Mouse (Mus musculus) ES-Bruce4 (cell line): Measurements from ENCODE around the gene Rpl32. TPM values are rescaled to one million over a fixed set of nuclear protein-coding genes. Genes with fewer than 3 reads are reported as not detected.

ENCODE experiments used
- H3K27ac ChIP-seq: 2 replicates; pipeline ENCODE4 v1.5.1; 2012; ENCODE audit warnings: low read length, inconsistent platforms; ENCODE audit not compliant: insufficient read depth
- H3K27me3 ChIP-seq: 2 replicates; pipeline ENCODE4 v1.6.1; 2012; ENCODE audit warnings: mild to moderate bottlenecking, low read length, inconsistent platforms; ENCODE audit not compliant: control insufficient read depth, poor library complexity, insufficient read depth, severe bottlenecking
- H3K36me3 ChIP-seq: 2 replicates; pipeline ENCODE4 v1.6.1; 2012; ENCODE audit warnings: inconsistent platforms, mild to moderate bottlenecking, low read length, moderate library complexity; ENCODE audit not compliant: control insufficient read depth, poor library complexity, insufficient read depth, severe bottlenecking
- H3K4me1 ChIP-seq: one replicate; pipeline ENCODE4 v1.8.1; 2011; ENCODE audit warnings: low read length; ENCODE audit not compliant: control insufficient read depth, insufficient read depth
- H3K4me3 ChIP-seq: 2 replicates; pipeline ENCODE4 v1.5.1; 2011; ENCODE audit warnings: low read depth, mild to moderate bottlenecking, low read length
- H3K9ac ChIP-seq: 2 replicates; pipeline ENCODE4 v1.6.1; 2012; ENCODE audit warnings: low read depth, mild to moderate bottlenecking, inconsistent platforms; ENCODE audit not compliant: poor library complexity, severe bottlenecking
- H3K9me3 ChIP-seq: replicated peaks from 2 replicates; pipeline ENCODE4 v1.6.1; 2012; ENCODE audit warnings: mild to moderate bottlenecking, low read length, inconsistent platforms; ENCODE audit not compliant: control insufficient read depth, poor library complexity, insufficient read depth, severe bottlenecking
- CTCF ChIP-seq: IDR thresholded peaks from one replicate; pipeline ENCODE4 v1.8.1; 2011; ENCODE audit warnings: low read depth, low read length
- EP300 ChIP-seq: IDR thresholded peaks from 2 replicates; pipeline ENCODE4 v1.6.1; 2011; ENCODE audit warnings: low read depth, low read length; ENCODE audit not compliant: insufficient read depth
- POLR2A ChIP-seq: IDR thresholded peaks from one replicate; pipeline ENCODE4 v1.8.1; 2011; ENCODE audit warnings: low read length; ENCODE audit not compliant: insufficient read depth
- polyA plus RNA-seq: library from polyadenylated mRNA; stranded (reverse); fragments of >200 nt; gene quantifications from 2 replicates; pipeline ENCODE4 v1.2.4, GENCODE M21; 2011; ENCODE audit warnings: low read depth; ENCODE audit not compliant: missing spikeins, insufficient read depth, insufficient read length

The Rpl32 gene
- polyA plus RNA-seq, 1 experiment = 3,890 TPM

DNA sequence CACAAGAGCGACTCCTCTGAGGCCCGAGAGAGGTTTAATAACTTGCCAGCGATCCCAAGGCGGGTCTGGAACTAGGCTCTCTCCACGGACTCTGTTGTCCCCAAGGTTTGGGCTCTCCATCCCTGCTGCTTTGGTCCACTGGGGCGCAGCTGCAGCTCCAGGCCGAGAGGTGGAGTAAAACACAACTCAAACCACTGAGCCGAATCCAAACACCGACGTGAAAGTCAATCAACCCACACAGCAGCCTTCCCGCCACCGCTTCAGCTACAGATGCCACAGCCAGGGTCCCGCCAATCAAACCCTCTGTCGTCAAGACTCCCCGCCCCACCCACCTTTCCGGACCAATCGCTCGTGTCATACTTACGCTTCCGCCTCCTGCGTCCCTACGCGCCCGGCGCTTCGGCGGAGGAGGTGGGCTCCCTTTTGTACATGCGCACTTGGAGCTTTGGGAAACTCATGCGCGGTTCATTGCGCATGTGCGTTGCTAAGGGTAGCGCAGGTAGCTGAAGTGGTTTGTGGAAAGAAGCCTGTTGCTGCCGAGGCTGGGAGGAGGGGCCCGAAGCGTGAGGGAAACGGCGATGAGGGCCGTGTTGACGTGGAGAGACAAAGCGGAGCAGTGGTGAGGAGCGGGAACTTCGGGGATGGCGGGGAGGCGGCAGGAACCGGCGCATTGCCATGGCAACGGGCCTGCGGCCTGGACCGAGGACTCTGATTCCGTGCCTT is 44.7 kb upstream of the Rpl32 start, which contains the start of the genes Mbd4 and Ift122:
TSS of gene Mbd4 (minus strand) at position 281 of the 723 bp plus-strand sequence.
TSS of gene Ift122 (plus strand) at position 380 of the 723 bp plus-strand sequence.
- no peaks in the 10 kb centered on the region for H3K9me3 ChIP-seq
- H3K36me3 ChIP-seq = peaks cover 16% of the 10 kb centered on the region
- H3K4me3 ChIP-seq = peak within 1 kb of the TSS; percentile 77
- peak within 1 kb of the TSS; percentile 82 for H3K27ac ChIP-seq
- H3K27me3 ChIP-seq = no peaks in the 10 kb centered on the region
- TF ChIP-seq POLR2A (peak; percentile 18), EP300 (no peak)
- H3K9ac ChIP-seq = peak within 1 kb of the TSS; percentile 74
- no peaks in the 10 kb centered on the region for H3K4me1 ChIP-seq

DNA sequence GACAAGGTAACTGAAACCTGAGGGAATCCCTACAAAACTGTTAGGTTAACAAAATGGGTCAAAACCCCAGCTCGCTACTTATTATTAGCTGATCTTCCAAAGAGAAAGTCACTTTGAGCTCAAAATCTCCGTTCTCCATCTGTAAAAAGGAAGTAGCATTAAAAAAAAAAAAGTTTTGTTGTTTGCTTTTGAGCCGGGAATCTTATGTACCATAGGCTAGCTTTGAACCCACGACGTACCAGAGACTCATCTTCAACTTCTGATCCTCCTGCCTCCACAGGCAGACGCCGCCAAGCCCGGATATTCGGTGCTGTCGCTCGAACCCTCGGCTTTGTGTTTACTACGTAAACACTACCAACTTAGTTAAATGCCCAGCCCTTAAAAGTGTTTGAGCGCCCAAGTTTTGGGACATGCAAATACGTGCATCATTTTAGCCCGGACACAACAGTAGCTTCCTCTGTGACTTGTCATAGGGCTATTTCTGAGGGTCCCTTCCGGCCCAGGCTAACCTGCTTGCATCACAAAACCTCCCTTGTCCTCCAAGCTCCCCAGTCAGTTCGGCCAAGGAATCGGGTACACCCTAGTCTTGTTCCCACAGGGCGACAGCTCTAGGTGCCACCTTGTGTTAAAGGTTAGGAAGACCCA is 44.0 kb upstream of the Rpl32 start:
- no peaks in the 10 kb centered on the region for H3K4me1 ChIP-seq
- peak overlapping the region; percentile 74 for H3K9ac ChIP-seq
- peaks cover 16% of the 10 kb centered on the region for H3K36me3 ChIP-seq
- peak overlapping the region; percentile 82 for H3K27ac ChIP-seq
- no peaks in the 10 kb centered on the region for H3K27me3 ChIP-seq
- TF ChIP-seq EP300 (no peak), POLR2A (no peak), CTCF (no peak)
- no peaks in the 10 kb centered on the region for H3K9me3 ChIP-seq
- H3K4me3 ChIP-seq = peak overlapping the region; percentile 77

- Histone ChIP-seq H3K36me3 (peaks cover 32% of the 10 kb centered on the region), H3K9me3 (no peaks in the 10 kb centered on the region), H3K27me3 (no peaks in the 10 kb centered on the region), H3K4me3 (no peak overlapping the region), H3K27ac (no peak overlapping the region), H3K4me1 (no peaks in the 10 kb centered on the region), H3K9ac (no peak overlapping the region)
- no peak for TF ChIP-seq POLR2A
- TF ChIP-seq CTCF = no peak
- no peak for TF ChIP-seq EP300
These were observed 40.2 kb upstream of the Rpl32 start for GRCm38 (mm10) chr6:115848598-115849304.

GRCm38 (mm10) chr6:115846640-115847411 is 38.3 kb upstream of the Rpl32 start:
- Histone ChIP-seq H3K4me1 (no peaks in the 10 kb centered on the region), H3K4me3 (no peak overlapping the region), H3K36me3 (peaks cover 45% of the 10 kb centered on the region), H3K27me3 (no peaks in the 10 kb centered on the region), H3K9me3 (no peaks in the 10 kb centered on the region), H3K27ac (no peak overlapping the region), H3K9ac (no peak overlapping the region)
- peak; percentile 37 for TF ChIP-seq CTCF
- TF ChIP-seq POLR2A = no peak
- no peak for TF ChIP-seq EP300

- peaks cover 43% of the 10 kb centered on the region for H3K36me3 ChIP-seq
- H3K27me3 ChIP-seq = no peaks in the 10 kb centered on the region
- H3K27ac ChIP-seq = no peak overlapping the region
- no peaks in the 10 kb centered on the region for H3K4me1 ChIP-seq
- H3K9me3 ChIP-seq = no peaks in the 10 kb centered on the region
- no peak for TF ChIP-seq POLR2A
- TF ChIP-seq CTCF = no peak
- no peak for TF ChIP-seq EP300
- no peak overlapping the region for H3K9ac ChIP-seq
- no peak overlapping the region for H3K4me3 ChIP-seq
These were observed 36.5 kb upstream of the Rpl32 start for GRCm38 (mm10) chr6:115845006-115845405.
